Mouse (Mus musculus) splenic B cell, adult 2 months (primary cell): Measurements from ENCODE around the gene Cmc4.
A peak's percentile ranks its signal among the peaks of the same experiment; 100 is the strongest.

ENCODE experiments used
- DNase-seq: peaks from one replicate; pipeline ENCODE4 v3.0.0-alpha.2; 2011; ENCODE audit warnings: low read depth, low spot score
- H3K27me3 ChIP-seq: 2 replicates; pipeline ENCODE4 v1.6.1; 2012; ENCODE audit warnings: mild to moderate bottlenecking, low read length, moderate library complexity, mixed read lengths; ENCODE audit not compliant: control insufficient read depth, poor library complexity, insufficient read depth, severe bottlenecking
- H3K36me3 ChIP-seq: 2 replicates; pipeline ENCODE4 v1.6.1; 2012; ENCODE audit warnings: mild to moderate bottlenecking, low read length, moderate library complexity, mixed read lengths; ENCODE audit not compliant: control insufficient read depth, poor library complexity, insufficient read depth, severe bottlenecking

Cmc4 gene

GRCm38 (mm10) chrX:75415936-75416785, at the start of gene Cmc4, which contains the start of the genes Mtcp1 and Brcc3:
TSS of gene Cmc4 (minus strand) at chrX:75416584.
TSS of gene Mtcp1 (minus strand) at chrX:75416588.
TSS of gene Brcc3 (plus strand) at chrX:75416628.
- peak; percentile 92 for DNase-seq
- no peaks in the 10 kb centered on the region for H3K27me3 ChIP-seq
- H3K36me3 ChIP-seq: no peaks in the 10 kb centered on the region

- Histone ChIP-seq H3K27me3 (no peaks in the 10 kb centered on the region), H3K36me3 (no peaks in the 10 kb centered on the region)
- no peak for DNase-seq
Measured at GRCm38 (mm10) chrX:75454597-75454996, 38.2 kb upstream of the Cmc4 start.

DNA sequence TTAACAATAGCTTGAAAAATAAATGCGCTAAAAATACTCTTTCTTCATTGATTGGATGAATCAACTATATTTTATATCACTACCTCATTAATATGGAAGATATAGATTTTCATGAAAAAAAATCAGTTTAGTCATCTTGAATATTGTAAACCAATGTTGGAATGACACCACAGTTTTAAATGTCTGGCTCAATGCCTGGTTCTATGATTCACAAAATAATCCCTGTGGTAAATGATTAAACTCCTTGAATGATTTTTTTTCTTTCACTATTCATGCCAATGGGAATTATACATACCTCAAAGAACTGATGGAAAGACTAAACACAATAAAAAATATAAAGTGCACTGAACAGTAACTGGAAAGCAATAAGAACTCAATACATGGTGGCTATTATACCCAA, 6.7 kb downstream of the Cmc4 start:
- H3K36me3 ChIP-seq: no peaks in the 10 kb centered on the region
- DNase-seq: no peak

DNA sequence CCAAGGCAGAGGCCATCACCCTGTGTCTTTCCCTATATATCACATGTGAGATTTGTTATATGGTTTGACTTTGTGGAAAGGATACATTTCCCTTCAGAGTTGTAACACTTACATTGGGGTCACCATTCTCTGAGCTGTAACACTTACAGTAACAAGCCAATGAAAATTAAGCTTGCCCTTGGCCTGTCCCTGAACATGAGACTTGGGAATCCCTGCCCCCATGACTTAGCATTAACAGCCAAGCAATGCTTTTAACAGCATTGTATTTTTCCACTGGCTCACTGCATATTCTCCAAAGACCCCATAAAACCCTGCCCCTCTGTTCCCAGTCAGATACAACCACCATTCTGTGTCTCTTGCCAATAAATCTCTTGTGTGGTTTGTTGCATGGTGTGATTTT, 13.0 kb downstream of the Cmc4 start:
- no peak for DNase-seq
- H3K27me3 ChIP-seq: no peaks in the 10 kb centered on the region
- no peaks in the 10 kb centered on the region for H3K36me3 ChIP-seq

More for the DNA sequence above, 6.7 kb downstream of the Cmc4 start:
- H3K27me3 ChIP-seq: no peaks in the 10 kb centered on the region

- DNase-seq: no peak
- Histone ChIP-seq H3K27me3 (no peaks in the 10 kb centered on the region), H3K36me3 (no peaks in the 10 kb centered on the region)
Measured at GRCm38 (mm10) chrX:75402668-75403067, 13.7 kb downstream of the Cmc4 start.

GRCm38 (mm10) chrX:75399471-75399870, 16.9 kb downstream of the Cmc4 start:
- DNase-seq: no peak
- no peaks in the 10 kb centered on the region for H3K27me3 ChIP-seq
- H3K36me3 ChIP-seq: no peaks in the 10 kb centered on the region

DNA sequence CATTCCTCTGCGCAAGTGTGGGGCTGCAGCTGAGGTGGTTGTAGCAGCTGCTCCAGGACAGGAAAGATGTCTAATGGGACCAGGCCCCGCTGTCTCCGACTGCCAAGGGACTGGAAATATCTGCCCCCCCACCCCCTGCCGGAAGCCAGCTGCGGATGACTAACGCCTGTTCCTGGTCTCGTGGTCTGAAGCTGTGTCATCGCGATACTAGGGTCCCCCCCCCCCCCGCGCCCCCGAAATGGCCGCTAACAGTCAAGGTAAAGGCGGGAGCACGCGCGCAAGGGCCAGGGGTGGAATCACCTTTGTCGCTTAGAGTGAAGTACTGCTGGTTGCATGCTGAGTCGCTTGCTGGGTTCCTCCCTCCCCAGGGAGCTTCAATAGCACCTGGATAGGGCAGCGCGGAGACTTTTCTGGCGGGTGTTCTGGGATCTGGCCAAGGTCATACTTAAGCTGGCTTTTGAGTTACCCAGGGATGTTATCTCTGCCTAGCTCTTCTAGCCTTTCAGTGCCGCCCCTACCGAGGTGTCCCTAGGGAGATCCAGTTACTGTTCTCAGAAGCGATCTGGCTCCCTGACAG, 34.1 kb downstream of the Cmc4 start, which contains the start of the genes Fundc2 and F8:
TSS of gene Fundc2 (plus strand) at position 205 of the 577 bp plus-strand sequence.
TSS of gene F8 (minus strand) at position 421 of the 577 bp plus-strand sequence.
- no peaks in the 10 kb centered on the region for H3K27me3 ChIP-seq
- no peaks in the 10 kb centered on the region for H3K36me3 ChIP-seq
- DNase-seq: peak; percentile 81

DNA sequence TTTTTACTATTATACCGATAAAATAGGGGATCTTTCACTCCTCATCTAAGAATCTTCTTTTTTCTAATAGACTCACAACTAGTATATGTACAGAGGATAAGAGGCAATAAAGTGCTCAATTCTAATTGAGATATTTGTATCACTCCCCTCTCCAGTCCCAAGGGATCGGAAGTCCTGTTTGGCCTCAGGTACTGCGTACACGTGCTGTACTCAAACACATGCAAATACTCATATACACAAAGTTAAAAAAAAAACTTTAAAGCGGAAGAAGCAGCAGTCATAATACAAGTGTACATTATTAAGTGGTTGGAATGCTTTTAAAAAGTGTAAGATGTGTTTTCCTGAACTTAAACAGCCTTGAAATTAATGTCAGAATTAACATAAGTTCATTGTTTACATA, 34.7 kb downstream of the Cmc4 start:
- peak; percentile 19 for DNase-seq
- no peaks in the 10 kb centered on the region for H3K36me3 ChIP-seq
- H3K27me3 ChIP-seq: no peaks in the 10 kb centered on the region

- no peaks in the 10 kb centered on the region for H3K27me3 ChIP-seq
- DNase-seq: no peak
- H3K36me3 ChIP-seq: no peaks in the 10 kb centered on the region
Measured at GRCm38 (mm10) chrX:75381176-75381575, 35.2 kb downstream of the Cmc4 start.

DNA sequence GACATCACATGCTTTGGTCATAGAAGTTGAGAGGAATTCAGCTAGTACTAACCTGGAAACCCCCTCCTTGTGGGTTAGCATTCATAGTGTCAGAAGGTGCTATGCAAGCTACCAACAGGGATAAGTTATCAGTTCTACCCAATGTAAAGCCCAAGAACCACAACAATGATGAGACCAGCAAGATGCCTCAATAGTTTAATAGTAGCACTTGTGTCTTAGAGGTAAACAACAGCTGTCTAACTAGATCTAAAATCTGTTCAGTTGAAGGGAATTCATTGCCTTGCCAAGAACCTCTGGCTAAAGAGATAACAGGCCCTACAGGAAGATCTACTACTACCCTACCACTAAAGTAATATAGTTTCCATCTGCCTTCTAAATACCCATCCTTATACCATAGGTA, 39.6 kb downstream of the Cmc4 start:
- peak; percentile 0 for DNase-seq
- Histone ChIP-seq H3K27me3 (no peaks in the 10 kb centered on the region), H3K36me3 (no peaks in the 10 kb centered on the region)

- DNase-seq: no peak
- Histone ChIP-seq H3K36me3 (no peaks in the 10 kb centered on the region), H3K27me3 (no peaks in the 10 kb centered on the region)
Measured at GRCm38 (mm10) chrX:75372666-75373425, 43.5 kb downstream of the Cmc4 start.

DNA sequence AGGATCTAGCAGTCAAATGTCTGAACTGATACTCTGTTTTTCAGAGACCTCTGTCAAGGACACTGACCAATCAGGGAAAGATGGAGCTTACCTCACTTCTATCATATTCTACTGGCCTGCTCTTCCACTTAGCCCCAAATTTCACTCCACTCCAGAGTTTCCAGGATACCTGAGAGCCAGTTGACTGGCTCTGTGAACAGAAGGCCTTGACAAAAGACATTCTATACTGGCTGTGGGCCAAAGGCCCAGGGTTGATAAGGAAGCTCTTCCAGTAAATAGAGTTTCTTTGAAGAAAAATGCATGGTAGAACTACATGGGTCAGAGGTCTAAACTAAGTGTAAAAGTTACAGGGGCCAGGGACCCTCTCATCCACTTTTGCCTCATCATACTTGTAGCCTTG, 46.2 kb downstream of the Cmc4 start:
- no peak for DNase-seq
- Histone ChIP-seq H3K36me3 (no peaks in the 10 kb centered on the region), H3K27me3 (no peaks in the 10 kb centered on the region)
